Mouse (Mus musculus) stomach, embryonic 14.5 days (tissue): ENCODE data around the gene Pde4a. TPM values are rescaled to one million over a fixed set of nuclear protein-coding genes. Genes with fewer than 3 reads are reported as not detected.

Source experiments
- ATAC-seq: fragments of 200-750 bp; cut with Nextera tagmentation; 2 replicates; pipeline ENCODE4 v1.8.0; 2017; ENCODE audit warnings: low read depth, moderate TSS enrichment; ENCODE audit not compliant: insufficient number of reproducible peaks, insufficient read depth, low FRiP score
- H3K27ac ChIP-seq: fragments of 300-500 bp; sonication (generic); 2 replicates; pipeline ENCODE4 v1.5.1; 2014; ENCODE audit warnings: mild to moderate bottlenecking, low read length, moderate library complexity, mixed read lengths
- H3K27me3 ChIP-seq: fragments of 300-500 bp; sonication (generic); 2 replicates; pipeline ENCODE4 v1.6.1; 2014; ENCODE audit warnings: low read length, control low read depth, mixed read lengths; ENCODE audit not compliant: control insufficient read depth, insufficient read depth
- H3K36me3 ChIP-seq: fragments of 300-500 bp; sonication (generic); 2 replicates; pipeline ENCODE4 v1.6.1; 2014; ENCODE audit warnings: mild to moderate bottlenecking, control low read depth, low read length, moderate library complexity, mixed read lengths; ENCODE audit not compliant: control insufficient read depth, insufficient read depth
- H3K4me1 ChIP-seq: fragments of 300-500 bp; sonication (generic); 2 replicates; pipeline ENCODE4 v1.6.1; 2014; ENCODE audit warnings: low read length, control low read depth, mixed read lengths; ENCODE audit not compliant: control insufficient read depth, insufficient read depth
- H3K4me2 ChIP-seq: fragments of 300-500 bp; sonication (generic); replicated peaks from 2 replicates; pipeline ENCODE4 v1.6.1; 2014; ENCODE audit warnings: low read depth, low read length, control low read depth
- H3K4me3 ChIP-seq: fragments of 300-500 bp; sonication (generic); 2 replicates; pipeline ENCODE4 v1.5.1; 2014; ENCODE audit warnings: low read depth, low read length, control low read depth
- H3K9ac ChIP-seq: fragments of 300-500 bp; sonication (generic); replicated peaks from 2 replicates; pipeline ENCODE4 v1.6.1; 2014; ENCODE audit warnings: low read depth, mild to moderate bottlenecking, control low read depth, low read length, moderate library complexity, mixed read lengths
- H3K9me3 ChIP-seq: fragments of 300-500 bp; sonication (generic); 2 replicates; pipeline ENCODE4 v1.6.1; 2016; ENCODE audit warnings: low read depth, low read length, control low read depth; ENCODE audit not compliant: control insufficient read depth
- WGBS: fragments of 180-500 bp; shearing (Covaris S2); extraction: QIAGEN DNeasy Blood & Tissue Kit; methylation state at CpG from one replicate; pipeline ENCODE4 v1.1.7; 2014; 5-methylcytosine and 5-hydroxymethylcytosine counted together
- polyA plus RNA-seq: library from polyadenylated mRNA; unstranded; fragments of >200 nt; fragmentation: Nextera tagmentation; extraction: Ambion mirVana; gene quantifications from 2 replicates; pipeline ENCODE4 v1.2.1, GENCODE M21; 2014

Gene Pde4a
- polyA plus RNA-seq, 1 experiment from 2014 or later, result 5.4 TPM

GRCm38 (mm10) chr9:21167140-21168097 is 1.9 kb downstream of the Pde4a start:
- peaks cover 21% of the 10 kb centered on the region for H3K4me1 ChIP-seq
- ATAC-seq, result no peak
- H3K9ac ChIP-seq, result no peak overlapping the region
- no peak overlapping the region for H3K4me3 ChIP-seq
- no peaks in the 10 kb centered on the region for H3K9me3 ChIP-seq
- H3K27ac ChIP-seq, result peak overlapping the region; percentile 55; the same call in 1 of the 2 replicates
- peak overlapping the region; percentile 16 for H3K4me2 ChIP-seq
- 65% methylated on average over 10 of the region's 10 CpGs for WGBS
- no peaks in the 10 kb centered on the region for H3K36me3 ChIP-seq
- H3K27me3 ChIP-seq, result peaks cover 31% of the 10 kb centered on the region

- peak; percentile 54; the same call in 1 of the 2 replicates for ATAC-seq
- Histone ChIP-seq H3K4me3 (no peak overlapping the region), H3K27ac (peak overlapping the region; percentile 55; the same call in 1 of the 2 replicates), H3K9me3 (no peaks in the 10 kb centered on the region), H3K4me2 (peak overlapping the region; percentile 5; the same call in 1 of the 2 replicates), H3K36me3 (no peaks in the 10 kb centered on the region), H3K9ac (no peak overlapping the region), H3K27me3 (peaks cover 26% of the 10 kb centered on the region), H3K4me1 (peaks cover 21% of the 10 kb centered on the region)
- 14% methylated on average over 30 of the region's 30 CpGs for WGBS
These were observed 2.9 kb downstream of the Pde4a start for GRCm38 (mm10) chr9:21168161-21169123.

- H3K4me1 ChIP-seq, result peaks cover 21% of the 10 kb centered on the region
- ATAC-seq, result no peak
- WGBS, result 26% methylated on average over 1 of the region's 1 CpGs
- H3K27ac ChIP-seq, result no peak overlapping the region
- H3K4me3 ChIP-seq, result no peak overlapping the region
- H3K9ac ChIP-seq, result no peak overlapping the region
- H3K36me3 ChIP-seq, result no peaks in the 10 kb centered on the region
- peaks cover 26% of the 10 kb centered on the region for H3K27me3 ChIP-seq
- H3K9me3 ChIP-seq, result no peaks in the 10 kb centered on the region
- no peak overlapping the region for H3K4me2 ChIP-seq
These were observed 3.6 kb downstream of the Pde4a start for GRCm38 (mm10) chr9:21169157-21169556.

- Histone ChIP-seq H3K27ac (no peak overlapping the region), H3K9ac (no peak overlapping the region), H3K36me3 (no peaks in the 10 kb centered on the region), H3K4me2 (no peak overlapping the region), H3K4me3 (no peak overlapping the region), H3K4me1 (peaks cover 8% of the 10 kb centered on the region), H3K27me3 (no peaks in the 10 kb centered on the region; the same call in 1 of the 2 replicates), H3K9me3 (no peaks in the 10 kb centered on the region)
- 64% methylated on average over 6 of the region's 6 CpGs for WGBS
- no peak for ATAC-seq
These were observed 6.8 kb downstream of the Pde4a start for GRCm38 (mm10) chr9:21172364-21172763.

GRCm38 (mm10) chr9:21180402-21180801 is 14.9 kb downstream of the Pde4a start:
- WGBS, result 55% methylated on average over 4 of the region's 4 CpGs
- no peak for ATAC-seq
- no peaks in the 10 kb centered on the region for H3K36me3 ChIP-seq
- H3K27ac ChIP-seq, result no peak overlapping the region
- H3K9me3 ChIP-seq, result no peaks in the 10 kb centered on the region
- peaks cover 7% of the 10 kb centered on the region; the same call in 1 of the 2 replicates for H3K4me1 ChIP-seq
- H3K4me2 ChIP-seq, result no peak overlapping the region
- H3K4me3 ChIP-seq, result no peak overlapping the region
- no peaks in the 10 kb centered on the region for H3K27me3 ChIP-seq
- no peak overlapping the region for H3K9ac ChIP-seq

- WGBS, result 66% methylated on average over 1 of the region's 1 CpGs
- H3K9me3 ChIP-seq, result no peaks in the 10 kb centered on the region
- H3K9ac ChIP-seq, result no peak overlapping the region
- no peak overlapping the region for H3K4me2 ChIP-seq
- H3K4me1 ChIP-seq, result peaks cover 7% of the 10 kb centered on the region; the same call in 1 of the 2 replicates
- no peak overlapping the region for H3K4me3 ChIP-seq
- no peaks in the 10 kb centered on the region for H3K27me3 ChIP-seq
- no peaks in the 10 kb centered on the region for H3K36me3 ChIP-seq
- no peak for ATAC-seq
- H3K27ac ChIP-seq, result no peak overlapping the region
These were observed 15.3 kb downstream of the Pde4a start for GRCm38 (mm10) chr9:21180841-21181240.

GRCm38 (mm10) chr9:21181421-21182220 is 16.1 kb downstream of the Pde4a start:
- 7% methylated on average over 48 of the region's 48 CpGs for WGBS

More at GRCm38 (mm10) chr9:21181421-21182220, 16.1 kb downstream of the Pde4a start:
- H3K4me1 ChIP-seq, result peaks cover 7% of the 10 kb centered on the region; the same call in 1 of the 2 replicates
- H3K27me3 ChIP-seq, result no peaks in the 10 kb centered on the region
- no peak overlapping the region for H3K27ac ChIP-seq
- H3K4me2 ChIP-seq, result peak overlapping the region; percentile 59
- peak overlapping the region; percentile 40; the same call in 1 of the 2 replicates for H3K9ac ChIP-seq
- no peaks in the 10 kb centered on the region for H3K9me3 ChIP-seq
- peak overlapping the region; percentile 35 for H3K4me3 ChIP-seq
- no peaks in the 10 kb centered on the region for H3K36me3 ChIP-seq
- ATAC-seq, result 0 out of 2 replicates have a peak, but pooled peaks have one; percentile 54
